Mouse (Mus musculus): ENCODE results near the gene Adgb. TPM values are rescaled to one million over a fixed set of nuclear protein-coding genes. Genes with fewer than 3 reads are reported as not detected.

Gene Adgb
- polyA plus RNA-seq, 1 experiment from 2014 or later, result 0.73 TPM

Other genes with a start within 250 kb of the Adgb start
- gene Rab32, start 85.9 kb upstream of the Adgb start, polyA plus RNA-seq (2015; fragmentation: Nextera tagmentation; extraction: Ambion mirVana), result 16.9 and 19.0 TPM in 2 replicates
- not detected in 2 replicates for gene Gm10944, start 209.0 kb upstream of the Adgb start, polyA plus RNA-seq (2015; fragmentation: Nextera tagmentation; extraction: Ambion mirVana)